Mouse (Mus musculus) lung, postnatal 0 days (tissue): Measurements from ENCODE around the gene Gm48552. TPM values are rescaled to one million over a fixed set of nuclear protein-coding genes. Genes with fewer than 3 reads are reported as not detected.

Source experiments
- ATAC-seq: fragments of 200-750 bp; cut with Nextera tagmentation; 2 replicates; pipeline ENCODE4 v1.8.0; 2017; ENCODE audit warnings: moderate library complexity
- DNase-seq: peaks from one replicate; pipeline ENCODE4 v3.0.0-alpha.2; 2016; ENCODE audit warnings: low spot score
- H3K27ac ChIP-seq: fragments of 300-500 bp; sonication (generic); 2 replicates; pipeline ENCODE4 v1.5.1; 2014; ENCODE audit warnings: antibody characterized with exemption, mild to moderate bottlenecking, low read length, mixed read lengths
- H3K27me3 ChIP-seq: fragments of 300-500 bp; sonication (generic); replicated peaks from 2 replicates; pipeline ENCODE4 v1.6.1; 2014; ENCODE audit warnings: low read length, mixed read lengths; ENCODE audit not compliant: insufficient read depth
- H3K36me3 ChIP-seq: fragments of 300-500 bp; sonication (generic); 2 replicates; pipeline ENCODE4 v1.6.1; 2014; ENCODE audit warnings: low read length, mixed read lengths; ENCODE audit not compliant: insufficient read depth
- H3K4me1 ChIP-seq: fragments of 300-500 bp; sonication (generic); 2 replicates; pipeline ENCODE4 v1.6.1; 2014; ENCODE audit warnings: antibody characterized with exemption, low read depth, low read length, mixed read lengths; ENCODE audit not compliant: insufficient read depth
- H3K4me2 ChIP-seq: fragments of 300-500 bp; sonication (generic); replicated peaks from 2 replicates; pipeline ENCODE4 v1.6.1; 2014; ENCODE audit warnings: low read depth, mild to moderate bottlenecking, low read length, moderate library complexity, mixed read lengths
- H3K4me3 ChIP-seq: fragments of 300-500 bp; sonication (generic); 2 replicates; pipeline ENCODE4 v1.5.1; 2014; ENCODE audit warnings: low read depth, low read length
- H3K9ac ChIP-seq: fragments of 300-500 bp; sonication (generic); replicated peaks from 2 replicates; pipeline ENCODE4 v1.6.1; 2014; ENCODE audit warnings: low read depth, mild to moderate bottlenecking
- H3K9me3 ChIP-seq: fragments of 300-500 bp; sonication (generic); 2 replicates; pipeline ENCODE4 v1.6.1; 2016; ENCODE audit warnings: low read length, mixed read lengths
- CTCF ChIP-seq: IDR thresholded peaks from 2 replicates; pipeline ENCODE4 v1.5.1; 2016; ENCODE audit warnings: antibody characterized with exemption, mild to moderate bottlenecking
- EP300 ChIP-seq: IDR thresholded peaks from 2 replicates; pipeline ENCODE4 v1.6.1; 2016; ENCODE audit warnings: antibody characterized with exemption, mild to moderate bottlenecking, control low read depth
- WGBS: fragments of 180-500 bp; shearing (Covaris S2); extraction: QIAGEN DNeasy Blood & Tissue Kit; methylation state at CpG from one replicate; pipeline ENCODE4 v1.1.7; 2014; 5-methylcytosine and 5-hydroxymethylcytosine counted together
- polyA plus RNA-seq: library from polyadenylated mRNA; unstranded; fragments of >200 nt; fragmentation: Nextera tagmentation; extraction: Ambion mirVana; gene quantifications from 2 replicates; pipeline ENCODE4 v1.2.1, GENCODE M21; 2015

Gene Gm48552
- polyA plus RNA-seq, 1 experiment from 2014 or later = 0.63 TPM

- H3K9me3 ChIP-seq = no peaks in the 10 kb centered on the region
- DNase-seq = peak; percentile 12
- H3K4me3 ChIP-seq = peak overlapping the region; percentile 53
- ATAC-seq = no peak
- H3K9ac ChIP-seq = peak overlapping the region; percentile 13; the same call in 1 of the 2 replicates
- H3K4me2 ChIP-seq = peak overlapping the region; percentile 89
- no peak overlapping the region for H3K27ac ChIP-seq
- under 1% methylated on average over 12 of the region's 33 CpGs for WGBS
- H3K27me3 ChIP-seq = no peaks in the 10 kb centered on the region
- TF ChIP-seq CTCF (no peak), EP300 (no peak)
- no peaks in the 10 kb centered on the region for H3K36me3 ChIP-seq
- peaks cover 24% of the 10 kb centered on the region; the same call in 1 of the 2 replicates for H3K4me1 ChIP-seq
Measured at GRCm38 (mm10) chr10:81426081-81426671, 37.4 kb downstream of the Gm48552 start.

- Histone ChIP-seq H3K36me3 (no peaks in the 10 kb centered on the region), H3K4me3 (peak overlapping the region; percentile 53), H3K9ac (peak overlapping the region; percentile 13), H3K27ac (no peak overlapping the region), H3K4me1 (peaks cover 25% of the 10 kb centered on the region; the same call in 1 of the 2 replicates), H3K4me2 (peak overlapping the region; percentile 89), H3K27me3 (no peaks in the 10 kb centered on the region), H3K9me3 (no peaks in the 10 kb centered on the region)
- no peak for ATAC-seq
- TF ChIP-seq CTCF = no peak
- TF ChIP-seq EP300 = no peak
- WGBS = under 1% methylated on average over 18 of the region's 38 CpGs
- peak; percentile 66 for DNase-seq
Measured at GRCm38 (mm10) chr10:81426897-81427296, 38.1 kb downstream of the Gm48552 start.

- H3K27ac ChIP-seq = no peak overlapping the region
- peaks cover 25% of the 10 kb centered on the region; the same call in 1 of the 2 replicates for H3K4me1 ChIP-seq
Measured at GRCm38 (mm10) chr10:81427327-81427726, 38.5 kb downstream of the Gm48552 start.

GRCm38 (mm10) chr10:81427804-81428506 lies 39.1 kb downstream of the Gm48552 start:
- Histone ChIP-seq H3K27ac (no peak overlapping the region), H3K4me2 (no peak overlapping the region), H3K9me3 (no peaks in the 10 kb centered on the region), H3K4me3 (no peak overlapping the region), H3K36me3 (no peaks in the 10 kb centered on the region), H3K4me1 (peaks cover 25% of the 10 kb centered on the region; the same call in 1 of the 2 replicates), H3K9ac (no peak overlapping the region), H3K27me3 (no peaks in the 10 kb centered on the region)
- 81% methylated on average over 8 of the region's 8 CpGs for WGBS
- DNase-seq (no peak), ATAC-seq (no peak)
- TF ChIP-seq EP300 (no peak), CTCF (no peak)

More at GRCm38 (mm10) chr10:81427327-81427726, 38.5 kb downstream of the Gm48552 start:
- Histone ChIP-seq H3K27me3 (no peaks in the 10 kb centered on the region), H3K4me2 (peak overlapping the region; percentile 89), H3K4me3 (peak overlapping the region; percentile 53), H3K9me3 (no peaks in the 10 kb centered on the region), H3K9ac (peak overlapping the region; percentile 13; the same call in 1 of the 2 replicates), H3K36me3 (no peaks in the 10 kb centered on the region)
- 43% methylated on average over 3 of the region's 3 CpGs for WGBS
- no peak for ATAC-seq
- TF ChIP-seq EP300 (no peak), CTCF (no peak)
- DNase-seq = no peak

GRCm38 (mm10) chr10:81428507-81428870 lies 39.7 kb downstream of the Gm48552 start:
- Histone ChIP-seq H3K36me3 (no peaks in the 10 kb centered on the region), H3K4me3 (no peak overlapping the region), H3K9ac (no peak overlapping the region), H3K4me1 (peaks cover 29% of the 10 kb centered on the region), H3K27me3 (no peaks in the 10 kb centered on the region), H3K27ac (no peak overlapping the region), H3K9me3 (no peaks in the 10 kb centered on the region), H3K4me2 (no peak overlapping the region)
- WGBS = 90% methylated on average over 7 of the region's 7 CpGs
- no peak for DNase-seq
- ATAC-seq = no peak
- no peak for TF ChIP-seq CTCF
- no peak for TF ChIP-seq EP300

GRCm38 (mm10) chr10:81429092-81429491 lies 40.3 kb downstream of the Gm48552 start:
- 31% methylated on average over 2 of the region's 2 CpGs for WGBS
- Histone ChIP-seq H3K9me3 (no peaks in the 10 kb centered on the region), H3K4me3 (no peak overlapping the region), H3K4me2 (peak overlapping the region; percentile 87; the same call in 1 of the 2 replicates), H3K27me3 (no peaks in the 10 kb centered on the region), H3K4me1 (peaks cover 28% of the 10 kb centered on the region), H3K36me3 (no peaks in the 10 kb centered on the region), H3K9ac (no peak overlapping the region), H3K27ac (no peak overlapping the region; the same call in 1 of the 2 replicates)
- DNase-seq (no peak), ATAC-seq (no peak)
- TF ChIP-seq CTCF = no peak
- TF ChIP-seq EP300 = no peak
